Mouse (Mus musculus): ENCODE measurements around the gene Slc25a12.

DNA sequence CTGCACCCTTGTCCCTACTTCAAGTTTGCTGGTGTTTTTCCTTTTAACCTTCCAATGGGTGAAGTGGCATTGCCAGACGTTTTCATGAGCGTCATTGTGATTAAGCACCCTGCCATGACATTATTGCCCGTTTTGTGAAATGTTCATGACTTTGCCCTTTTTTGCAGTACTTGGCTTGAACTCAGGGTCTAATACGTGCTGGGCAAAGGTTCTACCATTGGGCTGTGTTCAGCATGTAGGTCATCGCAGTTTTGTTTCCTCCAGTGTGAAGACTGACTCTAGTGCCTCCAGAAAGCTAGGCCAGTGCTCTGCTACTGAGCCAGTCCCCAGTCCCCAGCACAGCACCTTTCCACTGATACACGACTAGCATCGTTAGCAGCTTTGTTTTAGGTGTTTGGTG lies 111.0 kb downstream of the Slc25a12 start:
- TF ChIP-seq CTCF (IDR thresholded peaks at IDR 0.05; ENCODE audit: extremely low read depth, insufficient read length, insufficient replicate concordance, low read depth, low read length) (no peak), POLR2A (IDR thresholded peaks at IDR 0.05; ENCODE audit: low read depth, low read length) (no peak)

All from small intestine, adult 2 months (tissue).